Mouse (Mus musculus): Measurements from ENCODE around the gene Isyna1.

- TF ChIP-seq CTCF (IDR thresholded peaks at IDR 0.05; ENCODE audit: insufficient read depth, low read length) (peak; percentile 90), POLR2A (IDR thresholded peaks at IDR 0.05; ENCODE audit: borderline replicate concordance, extremely low read depth, low read depth, low read length) (peak; percentile 28; the same call in 1 of the 2 replicates)
Observed at GRCm38 (mm10) chr8:70629574-70630531, 35.7 kb downstream of the Isyna1 start.
